Mouse (Mus musculus) heart, embryonic 16.5 days (tissue): Measurements from ENCODE around the gene Ciao2b. TPM values are rescaled to one million over a fixed set of nuclear protein-coding genes. Genes with fewer than 3 reads are reported as not detected.
A peak's percentile ranks its signal among the peaks of the same experiment; 100 is the strongest.

Experiments used
- ATAC-seq: fragments of 200-750 bp; cut with Nextera tagmentation; replicated peaks from 2 replicates; pipeline ENCODE4 v1.8.0; 2017; ENCODE audit warnings: moderate number of reproducible peaks; ENCODE audit not compliant: insufficient read depth, low FRiP score; ENCODE audit errors: extremely low read depth
- H3K27ac ChIP-seq: fragments of 300-500 bp; sonication (generic); 2 replicates; pipeline ENCODE4 v1.5.1; 2014; ENCODE audit warnings: mild to moderate bottlenecking, low read length, control low read depth, moderate library complexity
- H3K27me3 ChIP-seq: fragments of 300-500 bp; sonication (generic); 2 replicates; pipeline ENCODE4 v1.6.1; 2014; ENCODE audit warnings: low read length, mixed read lengths; ENCODE audit not compliant: control insufficient read depth, insufficient read depth
- H3K36me3 ChIP-seq: fragments of 300-500 bp; sonication (generic); 2 replicates; pipeline ENCODE4 v1.6.1; 2014; ENCODE audit not compliant: control insufficient read depth, insufficient read depth
- H3K4me1 ChIP-seq: fragments of 300-500 bp; sonication (generic); 2 replicates; pipeline ENCODE4 v1.6.1; 2014; ENCODE audit warnings: low read length, mixed read lengths; ENCODE audit not compliant: control insufficient read depth, insufficient read depth
- H3K4me2 ChIP-seq: fragments of 300-500 bp; sonication (generic); 2 replicates; pipeline ENCODE4 v1.6.1; 2014; ENCODE audit warnings: low read depth, mild to moderate bottlenecking, control low read depth, low read length
- H3K4me3 ChIP-seq: fragments of 300-500 bp; sonication (generic); 2 replicates; pipeline ENCODE4 v1.5.1; 2014; ENCODE audit warnings: mild to moderate bottlenecking, control low read depth, low read length
- H3K9ac ChIP-seq: fragments of 300-500 bp; sonication (generic); 2 replicates; pipeline ENCODE4 v1.6.1; 2014; ENCODE audit warnings: low read length, control low read depth
- H3K9me3 ChIP-seq: fragments of 300-500 bp; sonication (generic); replicated peaks from 2 replicates; pipeline ENCODE4 v1.6.1; 2016; ENCODE audit warnings: low read length; ENCODE audit not compliant: control insufficient read depth
- WGBS: fragments of 180-500 bp; shearing (Covaris S2); extraction: QIAGEN DNeasy Blood & Tissue Kit; methylation state at CpG from one replicate; pipeline ENCODE4 v1.1.7; 2014; 5-methylcytosine and 5-hydroxymethylcytosine counted together
- polyA plus RNA-seq: library from polyadenylated mRNA; unstranded; fragments of >200 nt; fragmentation: Nextera tagmentation; extraction: Ambion mirVana; gene quantifications from 2 replicates; pipeline ENCODE4 v1.2.1, GENCODE M21; 2015

Ciao2b gene
- polyA plus RNA-seq, 1 experiment from 2014 or later: 171 TPM

DNA sequence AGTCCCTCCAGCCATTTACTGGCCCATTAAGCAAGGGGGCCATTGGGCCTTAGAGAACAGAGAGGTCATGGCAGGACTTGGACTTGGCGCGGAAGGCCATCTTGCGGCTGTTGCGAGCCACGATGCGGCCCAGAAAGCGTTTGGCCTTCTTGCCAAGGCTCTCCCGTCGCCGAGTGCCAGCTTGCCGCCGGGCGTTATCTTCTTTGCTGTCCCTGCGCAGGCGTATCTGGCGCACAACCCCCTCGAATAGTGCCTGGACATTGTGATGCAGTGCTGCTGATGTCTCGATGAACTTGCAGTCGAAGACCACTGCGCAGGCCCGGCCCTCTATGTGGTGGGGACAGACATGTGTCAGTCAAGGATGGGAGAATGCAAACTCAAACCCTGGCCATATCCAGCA, 13.4 kb downstream of the Ciao2b start:
- Histone ChIP-seq H3K4me1 (peaks cover 43% of the 10 kb centered on the region), H3K9ac (peak overlapping the region; percentile 95), H3K9me3 (no peaks in the 10 kb centered on the region), H3K27ac (peak overlapping the region; percentile 96), H3K4me3 (peak overlapping the region; percentile 84), H3K36me3 (peaks cover 16% of the 10 kb centered on the region), H3K27me3 (no peaks in the 10 kb centered on the region), H3K4me2 (peak overlapping the region; percentile 76)
- ATAC-seq: no peak
- WGBS: 75% methylated on average over 21 of the region's 21 CpGs

DNA sequence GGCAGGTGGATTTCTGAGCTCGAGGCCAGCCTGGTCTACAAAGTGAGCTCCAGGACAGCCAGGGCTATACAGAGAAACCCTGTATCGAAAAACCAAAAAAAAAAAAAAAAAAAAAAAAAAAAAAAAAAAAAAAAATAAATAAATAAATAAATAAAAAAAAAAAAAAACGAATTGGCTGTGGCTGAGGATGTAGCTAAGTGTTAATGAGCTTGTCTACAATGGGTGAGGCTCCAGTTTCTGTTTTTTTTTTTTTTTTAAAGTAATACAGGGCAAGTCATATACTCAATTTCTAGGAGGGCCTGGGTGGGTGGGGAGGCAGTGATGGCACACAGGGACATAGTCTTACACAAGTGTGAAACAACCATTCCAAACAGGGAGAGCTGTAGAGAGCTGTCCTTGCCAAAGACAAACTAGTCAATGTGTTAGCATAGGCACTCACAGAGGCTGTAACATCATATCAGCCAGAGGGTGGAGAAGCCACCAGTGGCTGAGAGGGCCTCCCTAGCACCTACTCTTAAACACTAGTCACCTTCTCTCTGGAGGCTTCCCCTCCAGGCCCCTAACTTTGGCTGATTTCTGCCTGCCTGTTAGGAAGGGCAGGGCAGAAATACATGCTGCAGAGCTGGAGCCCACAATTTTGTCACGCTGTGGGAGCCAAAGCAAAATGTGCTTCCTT, 14.6 kb downstream of the Ciao2b start:
- Histone ChIP-seq H3K4me3 (no peak overlapping the region), H3K9ac (peak overlapping the region; percentile 53), H3K27ac (peak overlapping the region; percentile 96), H3K4me1 (peaks cover 36% of the 10 kb centered on the region), H3K9me3 (no peaks in the 10 kb centered on the region), H3K27me3 (no peaks in the 10 kb centered on the region), H3K36me3 (peaks cover 16% of the 10 kb centered on the region), H3K4me2 (no peak overlapping the region)
- no peak for ATAC-seq
- 52% methylated on average over 4 of the region's 4 CpGs for WGBS

DNA sequence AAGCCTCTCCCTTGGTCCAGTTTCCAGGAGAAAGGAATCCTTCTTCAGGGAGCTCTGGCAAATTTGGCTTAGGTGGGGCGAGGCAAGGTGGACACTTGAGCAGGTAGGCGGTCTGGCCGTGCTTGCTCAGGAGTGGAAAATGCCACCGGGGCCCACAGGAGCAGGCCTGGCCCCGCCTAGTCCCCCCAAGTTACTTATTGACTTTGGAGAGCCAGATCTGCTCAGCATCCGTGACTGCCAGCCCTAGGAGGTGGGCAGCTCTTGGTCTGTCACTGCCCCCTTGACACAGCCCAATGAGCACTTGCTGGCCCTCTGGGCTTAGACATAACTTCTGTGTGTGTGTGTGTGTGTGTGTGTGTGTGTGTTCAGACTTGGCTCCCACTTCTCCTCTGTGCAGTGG, 17.6 kb downstream of the Ciao2b start, which contains the start of gene Cdh16:
TSS of gene Cdh16 (minus strand) at position 236 of the 400 bp plus-strand sequence.
- Histone ChIP-seq H3K9ac (no peak within 1 kb of the TSS; the same call in 1 of the 2 replicates), H3K27ac (peak within 1 kb of the TSS; percentile 24), H3K4me3 (no peak within 1 kb of the TSS), H3K9me3 (no peaks in the 10 kb centered on the region), H3K4me1 (peaks cover 29% of the 10 kb centered on the region), H3K36me3 (peaks cover 16% of the 10 kb centered on the region), H3K4me2 (no peak within 1 kb of the TSS), H3K27me3 (no peaks in the 10 kb centered on the region)
- ATAC-seq: no peak
- WGBS: 73% methylated on average over 6 of the region's 6 CpGs

DNA sequence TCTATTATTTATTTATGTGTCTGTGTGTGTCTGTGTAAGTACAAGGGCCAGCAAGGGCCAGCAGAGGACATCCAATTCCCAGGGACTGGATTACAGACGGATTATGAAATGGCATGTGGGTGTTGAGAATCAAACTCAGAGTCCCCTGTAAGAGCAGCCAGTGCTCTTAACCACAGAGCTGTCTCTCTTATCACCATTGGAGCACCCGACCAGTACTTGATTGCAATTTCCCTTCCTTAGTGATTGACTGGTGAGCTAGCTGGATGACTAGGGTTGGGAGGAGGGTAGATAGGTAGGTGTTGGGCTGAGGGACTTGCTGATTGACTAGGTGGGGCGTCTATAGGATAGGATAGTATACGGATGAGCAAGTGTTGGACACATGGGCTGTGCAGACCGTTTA, 21.0 kb downstream of the Ciao2b start:
- 66% methylated on average over 5 of the region's 5 CpGs for WGBS
- Histone ChIP-seq H3K4me1 (peaks cover 11% of the 10 kb centered on the region; the same call in 1 of the 2 replicates), H3K4me3 (no peak overlapping the region), H3K36me3 (no peaks in the 10 kb centered on the region), H3K27me3 (no peaks in the 10 kb centered on the region), H3K9me3 (no peaks in the 10 kb centered on the region), H3K9ac (no peak overlapping the region), H3K4me2 (no peak overlapping the region), H3K27ac (no peak overlapping the region)
- ATAC-seq: no peak

DNA sequence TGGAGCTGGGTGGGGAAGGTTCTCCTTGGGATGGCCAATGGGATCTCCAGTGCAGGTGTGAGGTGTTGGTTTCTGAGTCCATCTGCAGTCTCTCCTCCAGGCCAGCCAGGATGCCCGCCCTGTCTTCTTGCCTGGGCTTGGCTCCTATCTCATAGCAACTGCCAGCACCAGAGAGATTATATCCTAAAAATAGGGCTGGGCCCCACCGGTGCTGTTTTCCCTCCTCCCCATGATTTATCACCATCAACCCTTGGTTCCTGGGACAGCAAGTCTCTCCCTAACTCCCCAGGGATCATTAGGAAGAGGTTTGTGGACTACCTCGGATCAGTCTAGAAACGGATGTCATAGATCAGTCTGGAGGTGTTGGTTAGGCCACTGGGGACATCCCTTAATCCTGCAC, 28.6 kb downstream of the Ciao2b start:
- H3K27ac ChIP-seq: peak overlapping the region; percentile 99
- H3K4me3 ChIP-seq: no peak overlapping the region
- H3K4me2 ChIP-seq: peak overlapping the region; percentile 25; the same call in 1 of the 2 replicates
- H3K27me3 ChIP-seq: no peaks in the 10 kb centered on the region
- peaks cover 45% of the 10 kb centered on the region for H3K4me1 ChIP-seq
- 0 out of 2 replicates have a peak, but pooled peaks have one; percentile 2 for ATAC-seq
- no peak overlapping the region for H3K9ac ChIP-seq
- H3K9me3 ChIP-seq: no peaks in the 10 kb centered on the region
- no peaks in the 10 kb centered on the region for H3K36me3 ChIP-seq
- 29% methylated on average over 4 of the region's 4 CpGs for WGBS

DNA sequence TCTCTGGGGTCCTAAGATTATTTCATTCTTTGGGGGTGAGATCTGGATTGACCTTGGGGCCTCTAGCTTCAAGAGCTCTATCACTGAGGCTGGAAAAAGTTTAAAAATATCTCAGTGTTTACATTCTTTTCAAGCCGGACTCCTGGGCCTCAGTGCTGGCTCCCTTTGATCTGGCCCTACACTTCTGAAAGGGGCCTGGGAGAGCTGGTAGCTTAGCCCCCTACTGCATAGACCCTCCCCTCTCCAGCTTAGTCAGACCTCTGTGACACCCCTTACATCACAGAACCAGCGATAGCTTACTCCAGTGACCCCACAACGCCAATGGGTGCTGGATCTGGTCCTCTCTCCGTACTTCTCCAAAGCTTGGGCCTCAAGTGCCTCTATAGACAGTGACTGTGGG, 30.2 kb downstream of the Ciao2b start:
- WGBS: 26% methylated on average over 4 of the region's 4 CpGs
- peak overlapping the region; percentile 20; the same call in 1 of the 2 replicates for H3K4me2 ChIP-seq
- H3K4me1 ChIP-seq: peaks cover 60% of the 10 kb centered on the region

DNA sequence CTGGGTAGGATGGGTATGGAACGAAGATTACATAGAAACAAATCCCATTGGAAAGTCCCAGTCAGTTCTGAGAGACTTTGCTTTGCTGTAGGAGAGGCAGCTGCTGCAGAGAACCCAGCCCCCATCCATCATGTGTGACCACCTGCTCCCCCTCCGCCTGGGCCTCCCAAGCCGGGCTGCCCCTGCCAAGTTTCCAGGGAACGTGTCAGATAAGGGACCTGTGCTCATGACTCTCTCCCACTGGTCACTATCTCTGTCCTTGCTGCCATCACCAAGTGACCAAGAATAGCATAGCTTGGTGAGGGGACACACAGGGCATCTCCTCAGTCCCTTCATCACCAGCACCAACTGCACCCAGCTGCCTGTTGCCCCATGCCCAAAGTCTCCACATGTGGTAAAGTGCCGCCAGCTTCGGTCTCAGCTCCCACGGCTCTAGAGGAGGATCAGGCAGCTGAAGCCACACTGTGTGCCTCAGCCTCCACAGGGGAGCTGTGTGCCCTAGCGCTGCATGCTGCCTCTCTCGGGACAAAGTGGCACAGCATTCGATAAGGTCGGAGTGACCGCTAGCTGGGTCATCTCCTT, 31.5 kb downstream of the Ciao2b start:
- Histone ChIP-seq H3K27ac (peak overlapping the region; percentile 99), H3K4me3 (no peak overlapping the region), H3K27me3 (no peaks in the 10 kb centered on the region), H3K36me3 (no peaks in the 10 kb centered on the region), H3K9ac (peak overlapping the region; percentile 72), H3K9me3 (no peaks in the 10 kb centered on the region), H3K4me1 (peaks cover 72% of the 10 kb centered on the region), H3K4me2 (peak overlapping the region; percentile 57)
- peak; percentile 77 for ATAC-seq
- WGBS: 44% methylated on average over 12 of the region's 12 CpGs

More for the DNA sequence above, 30.2 kb downstream of the Ciao2b start:
- peak; percentile 7; the same call in 1 of the 2 replicates for ATAC-seq
- peak overlapping the region; percentile 51 for H3K9ac ChIP-seq
- no peaks in the 10 kb centered on the region for H3K36me3 ChIP-seq
- H3K9me3 ChIP-seq: no peaks in the 10 kb centered on the region
- no peaks in the 10 kb centered on the region for H3K27me3 ChIP-seq
- H3K27ac ChIP-seq: peak overlapping the region; percentile 99
- no peak overlapping the region for H3K4me3 ChIP-seq

DNA sequence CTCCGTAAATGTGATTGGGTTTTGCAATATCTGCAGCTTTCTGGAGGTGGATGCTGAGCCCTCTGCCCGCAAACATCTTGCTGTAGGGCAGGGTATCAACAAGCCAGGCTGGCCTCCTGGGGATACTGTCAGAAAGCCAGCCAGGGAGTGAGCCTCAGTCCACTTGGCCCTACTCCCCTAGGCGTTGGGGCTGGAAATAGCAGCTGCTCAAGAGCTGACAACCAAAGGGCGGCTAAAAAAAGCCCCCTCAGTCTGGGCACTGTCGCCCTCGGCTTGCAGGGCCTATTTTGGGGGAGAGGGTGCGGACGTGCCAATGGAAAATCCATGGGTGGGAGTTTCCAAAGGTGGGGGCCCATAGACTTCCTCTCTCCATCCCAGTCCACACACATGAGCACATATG, 32.5 kb downstream of the Ciao2b start:
- peaks cover 72% of the 10 kb centered on the region for H3K4me1 ChIP-seq
- WGBS: 39% methylated on average over 8 of the region's 8 CpGs
- H3K9ac ChIP-seq: peak overlapping the region; percentile 74
- no peaks in the 10 kb centered on the region for H3K27me3 ChIP-seq
- peak overlapping the region; percentile 40 for H3K4me3 ChIP-seq
- no peaks in the 10 kb centered on the region for H3K36me3 ChIP-seq
- H3K9me3 ChIP-seq: no peaks in the 10 kb centered on the region
- ATAC-seq: peak; percentile 63
- peak overlapping the region; percentile 57 for H3K4me2 ChIP-seq
- H3K27ac ChIP-seq: peak overlapping the region; percentile 99

DNA sequence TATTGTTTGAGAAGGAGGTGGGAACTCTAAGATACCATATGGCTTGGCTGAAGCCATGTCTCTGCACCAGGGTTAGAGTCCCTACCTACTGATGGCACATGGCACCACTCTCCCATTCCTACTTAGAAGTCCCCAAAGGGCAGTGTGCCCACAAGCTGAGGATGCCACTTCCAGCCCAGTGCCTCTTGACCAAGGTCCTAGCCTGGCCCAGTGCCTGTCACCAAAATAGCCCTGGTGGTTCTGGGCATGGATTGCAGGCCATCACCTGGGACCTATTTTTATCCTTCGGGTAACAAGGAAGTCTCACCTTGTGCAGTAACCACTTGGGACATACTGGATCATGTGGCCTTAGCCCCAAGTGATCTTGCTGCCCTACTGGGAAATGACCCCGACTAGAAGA, 33.8 kb downstream of the Ciao2b start:
- Histone ChIP-seq H3K27ac (peak overlapping the region; percentile 99), H3K9ac (peak overlapping the region; percentile 74; the same call in 1 of the 2 replicates), H3K4me3 (peak overlapping the region; percentile 40), H3K27me3 (no peaks in the 10 kb centered on the region), H3K4me2 (peak overlapping the region; percentile 56), H3K4me1 (peaks cover 74% of the 10 kb centered on the region), H3K36me3 (no peaks in the 10 kb centered on the region), H3K9me3 (no peaks in the 10 kb centered on the region)
- ATAC-seq: peak; percentile 3; the same call in 1 of the 2 replicates
- 33% methylated on average over 2 of the region's 2 CpGs for WGBS
